Mouse (Mus musculus): Measurements from ENCODE around the gene Pax6. TPM values are rescaled to one million over a fixed set of nuclear protein-coding genes. Genes with fewer than 3 reads are reported as not detected.
A peak's percentile ranks its signal among the peaks of the same experiment; 100 is the strongest.

Gene Pax6
- polyA plus RNA-seq, 1 experiment from 2014 or later: not detected

GRCm38 (mm10) chr2:105686363-105687316, 17.9 kb downstream of the Pax6 start:
- Histone ChIP-seq H3K4me3 (ENCODE audit: low read length) (no peak overlapping the region), H3K4me2 (ENCODE audit: low read depth, low read length) (no peak overlapping the region), H3K27ac (ENCODE audit: low read length) (no peak overlapping the region), H3K4me1 (ENCODE audit: control insufficient read depth, insufficient read depth, low read length) (peaks cover 15% of the 10 kb centered on the region), H3K9ac (ENCODE audit: low read length) (no peak overlapping the region), H3K36me3 (ENCODE audit: control insufficient read depth, insufficient read depth) (no peaks in the 10 kb centered on the region), H3K9me3 (replicated peaks; ENCODE audit: control insufficient read depth, low read length) (no peaks in the 10 kb centered on the region), H3K27me3 (ENCODE audit: control insufficient read depth, insufficient read depth, low read length) (peaks cover 87% of the 10 kb centered on the region)
- no peak for ATAC-seq (replicated peaks; ENCODE audit: extremely low read depth, insufficient read depth, low FRiP score)
- 4% methylated on average over 35 of the region's 36 CpGs for WGBS

GRCm38 (mm10) chr2:105687317-105687991, 18.8 kb downstream of the Pax6 start:
- WGBS: 2% methylated on average over 13 of the region's 13 CpGs
- ATAC-seq (replicated peaks; ENCODE audit: extremely low read depth, insufficient read depth, low FRiP score): no peak
- peak overlapping the region; percentile 60 for H3K4me2 ChIP-seq (ENCODE audit: low read depth, low read length)
- peak overlapping the region; percentile 41 for H3K4me3 ChIP-seq (ENCODE audit: low read length)
- no peak overlapping the region for H3K27ac ChIP-seq (ENCODE audit: low read length)
- no peak overlapping the region for H3K9ac ChIP-seq (ENCODE audit: low read length)
- H3K4me1 ChIP-seq (ENCODE audit: control insufficient read depth, insufficient read depth, low read length): peaks cover 15% of the 10 kb centered on the region
- H3K36me3 ChIP-seq (ENCODE audit: control insufficient read depth, insufficient read depth): no peaks in the 10 kb centered on the region
- H3K27me3 ChIP-seq (ENCODE audit: control insufficient read depth, insufficient read depth, low read length): peaks cover 90% of the 10 kb centered on the region
- no peaks in the 10 kb centered on the region for H3K9me3 ChIP-seq (replicated peaks; ENCODE audit: control insufficient read depth, low read length)

- H3K4me3 ChIP-seq (ENCODE audit: low read length): peak overlapping the region; percentile 41
- H3K27me3 ChIP-seq (ENCODE audit: control insufficient read depth, insufficient read depth, low read length): peaks cover 90% of the 10 kb centered on the region
- 1% methylated on average over 17 of the region's 17 CpGs for WGBS
- H3K9ac ChIP-seq (ENCODE audit: low read length): no peak overlapping the region
- H3K4me2 ChIP-seq (ENCODE audit: low read depth, low read length): peak overlapping the region; percentile 60
- H3K36me3 ChIP-seq (ENCODE audit: control insufficient read depth, insufficient read depth): no peaks in the 10 kb centered on the region
- no peak overlapping the region for H3K27ac ChIP-seq (ENCODE audit: low read length)
- H3K9me3 ChIP-seq (replicated peaks; ENCODE audit: control insufficient read depth, low read length): no peaks in the 10 kb centered on the region
- peaks cover 15% of the 10 kb centered on the region for H3K4me1 ChIP-seq (ENCODE audit: control insufficient read depth, insufficient read depth, low read length)
- ATAC-seq (replicated peaks; ENCODE audit: extremely low read depth, insufficient read depth, low FRiP score): no peak
These were observed 19.3 kb downstream of the Pax6 start for GRCm38 (mm10) chr2:105688011-105688410.

- Histone ChIP-seq H3K4me1 (ENCODE audit: control insufficient read depth, insufficient read depth, low read length) (peaks cover 15% of the 10 kb centered on the region), H3K9me3 (replicated peaks; ENCODE audit: control insufficient read depth, low read length) (no peaks in the 10 kb centered on the region), H3K9ac (ENCODE audit: low read length) (no peak overlapping the region), H3K4me3 (ENCODE audit: low read length) (peak overlapping the region; percentile 41), H3K27ac (ENCODE audit: low read length) (no peak overlapping the region), H3K27me3 (ENCODE audit: control insufficient read depth, insufficient read depth, low read length) (peaks cover 92% of the 10 kb centered on the region), H3K36me3 (ENCODE audit: control insufficient read depth, insufficient read depth) (no peaks in the 10 kb centered on the region), H3K4me2 (ENCODE audit: low read depth, low read length) (peak overlapping the region; percentile 60)
- WGBS: 2% methylated on average over 25 of the region's 25 CpGs
- no peak for ATAC-seq (replicated peaks; ENCODE audit: extremely low read depth, insufficient read depth, low FRiP score)
These were observed 20.0 kb downstream of the Pax6 start for GRCm38 (mm10) chr2:105688436-105689303.

GRCm38 (mm10) chr2:105689304-105689770, 20.6 kb downstream of the Pax6 start:
- no peak overlapping the region for H3K9ac ChIP-seq (ENCODE audit: low read length)
- no peak overlapping the region for H3K27ac ChIP-seq (ENCODE audit: low read length)
- H3K9me3 ChIP-seq (replicated peaks; ENCODE audit: control insufficient read depth, low read length): no peaks in the 10 kb centered on the region
- 0 out of 2 replicates have a peak overlapping the region, but pooled peaks have one; percentile 41 for H3K4me3 ChIP-seq (ENCODE audit: low read length)
- peak overlapping the region; percentile 1; the same call in 1 of the 2 replicates for H3K4me2 ChIP-seq (ENCODE audit: low read depth, low read length)
- H3K36me3 ChIP-seq (ENCODE audit: control insufficient read depth, insufficient read depth): no peaks in the 10 kb centered on the region
- peaks cover 85% of the 10 kb centered on the region for H3K27me3 ChIP-seq (ENCODE audit: control insufficient read depth, insufficient read depth, low read length)
- WGBS: 1% methylated on average over 15 of the region's 15 CpGs
- no peak for ATAC-seq (replicated peaks; ENCODE audit: extremely low read depth, insufficient read depth, low FRiP score)
- peaks cover 15% of the 10 kb centered on the region for H3K4me1 ChIP-seq (ENCODE audit: control insufficient read depth, insufficient read depth, low read length)

- ATAC-seq (replicated peaks; ENCODE audit: extremely low read depth, insufficient read depth, low FRiP score): no peak
- Histone ChIP-seq H3K27ac (ENCODE audit: low read length) (no peak overlapping the region), H3K4me1 (ENCODE audit: control insufficient read depth, insufficient read depth, low read length) (peaks cover 15% of the 10 kb centered on the region), H3K9me3 (replicated peaks; ENCODE audit: control insufficient read depth, low read length) (no peaks in the 10 kb centered on the region), H3K4me2 (ENCODE audit: low read depth, low read length) (peak overlapping the region; percentile 1; the same call in 1 of the 2 replicates), H3K4me3 (ENCODE audit: low read length) (no peak overlapping the region), H3K36me3 (ENCODE audit: control insufficient read depth, insufficient read depth) (no peaks in the 10 kb centered on the region), H3K9ac (ENCODE audit: low read length) (no peak overlapping the region), H3K27me3 (ENCODE audit: control insufficient read depth, insufficient read depth, low read length) (peaks cover 81% of the 10 kb centered on the region)
- 8% methylated on average over 28 of the region's 28 CpGs for WGBS
These were observed 21.3 kb downstream of the Pax6 start for GRCm38 (mm10) chr2:105689771-105690639.

- WGBS: 12% methylated on average over 10 of the region's 10 CpGs
- H3K4me2 ChIP-seq (ENCODE audit: low read depth, low read length): no peak overlapping the region
- no peak for ATAC-seq (replicated peaks; ENCODE audit: extremely low read depth, insufficient read depth, low FRiP score)
- no peaks in the 10 kb centered on the region for H3K9me3 ChIP-seq (replicated peaks; ENCODE audit: control insufficient read depth, low read length)
- H3K9ac ChIP-seq (ENCODE audit: low read length): no peak overlapping the region
- H3K4me3 ChIP-seq (ENCODE audit: low read length): no peak overlapping the region
- H3K27me3 ChIP-seq (ENCODE audit: control insufficient read depth, insufficient read depth, low read length): peaks cover 71% of the 10 kb centered on the region
- no peak overlapping the region for H3K27ac ChIP-seq (ENCODE audit: low read length)
- no peaks in the 10 kb centered on the region for H3K36me3 ChIP-seq (ENCODE audit: control insufficient read depth, insufficient read depth)
- peaks cover 15% of the 10 kb centered on the region for H3K4me1 ChIP-seq (ENCODE audit: control insufficient read depth, insufficient read depth, low read length)
These were observed 22.6 kb downstream of the Pax6 start for GRCm38 (mm10) chr2:105691296-105691695.

GRCm38 (mm10) chr2:105697741-105698140, 29.0 kb downstream of the Pax6 start:
- H3K9ac ChIP-seq (ENCODE audit: low read length): no peak overlapping the region
- H3K36me3 ChIP-seq (ENCODE audit: control insufficient read depth, insufficient read depth): no peaks in the 10 kb centered on the region
- no peaks in the 10 kb centered on the region for H3K9me3 ChIP-seq (replicated peaks; ENCODE audit: control insufficient read depth, low read length)
- H3K27me3 ChIP-seq (ENCODE audit: control insufficient read depth, insufficient read depth, low read length): peaks cover 11% of the 10 kb centered on the region
- H3K4me2 ChIP-seq (ENCODE audit: low read depth, low read length): no peak overlapping the region
- H3K4me3 ChIP-seq (ENCODE audit: low read length): no peak overlapping the region
- no peak overlapping the region for H3K27ac ChIP-seq (ENCODE audit: low read length)
- no peak for ATAC-seq (replicated peaks; ENCODE audit: extremely low read depth, insufficient read depth, low FRiP score)
- H3K4me1 ChIP-seq (ENCODE audit: control insufficient read depth, insufficient read depth, low read length): no peaks in the 10 kb centered on the region
- 77% methylated on average over 5 of the region's 5 CpGs for WGBS

Data from heart, embryonic 16.5 days (tissue).